Mouse (Mus musculus): ENCODE data around the gene Zfr.
A peak's percentile ranks its signal among the peaks of the same experiment; 100 is the strongest.
"Not testable (repeated sequence)": the region's sequence is repeated elsewhere in the genome, so short reads cannot be mapped to it uniquely, and the experiment has no call there.

The Zfr gene

GRCm38 (mm10) chr15:12108200-12108599, 9.4 kb upstream of the Zfr start:
- DNase-seq = no peak

GRCm38 (mm10) chr15:12108922-12109321, 8.7 kb upstream of the Zfr start:
- not testable (repeated sequence) for DNase-seq

GRCm38 (mm10) chr15:12111232-12111631, 6.4 kb upstream of the Zfr start:
- no peak for DNase-seq

- DNase-seq = no peak
Measured at GRCm38 (mm10) chr15:12113411-12113810, 4.2 kb upstream of the Zfr start.

- no peak for DNase-seq
Measured at GRCm38 (mm10) chr15:12114546-12114945, 3.1 kb upstream of the Zfr start.

GRCm38 (mm10) chr15:12115722-12116230, 1.9 kb upstream of the Zfr start:
- DNase-seq = no peak

- peak in 1 of 2 experiments; percentile 77 for DNase-seq
Measured at GRCm38 (mm10) chr15:12118093-12118431, 431 bp downstream of the Zfr start.

- peak; percentile 57 to 65 for DNase-seq
Measured at GRCm38 (mm10) chr15:12118432-12119128, 949 bp downstream of the Zfr start.

- no peak for DNase-seq
Measured at GRCm38 (mm10) chr15:12119129-12119466, 1.5 kb downstream of the Zfr start.

GRCm38 (mm10) chr15:12124913-12125312, 7.3 kb downstream of the Zfr start:
- DNase-seq = no peak

- not testable (repeated sequence) for DNase-seq
Measured at GRCm38 (mm10) chr15:12130871-12131270, 13.2 kb downstream of the Zfr start.

GRCm38 (mm10) chr15:12134546-12134945, 16.9 kb downstream of the Zfr start:
- no peak for DNase-seq

GRCm38 (mm10) chr15:12135368-12135767, 17.7 kb downstream of the Zfr start:
- DNase-seq = peak; percentile 43 to 51

GRCm38 (mm10) chr15:12136371-12136770, 18.7 kb downstream of the Zfr start:
- DNase-seq = peak in 1 of 2 experiments; percentile 10

- DNase-seq = no peak
Measured at GRCm38 (mm10) chr15:12140985-12141729, 23.5 kb downstream of the Zfr start.

- no peak for DNase-seq
Measured at GRCm38 (mm10) chr15:12147423-12147822, 29.8 kb downstream of the Zfr start.

GRCm38 (mm10) chr15:12149501-12149900, 31.9 kb downstream of the Zfr start:
- no peak for DNase-seq

GRCm38 (mm10) chr15:12153747-12154146, 36.1 kb downstream of the Zfr start:
- peak in 1 of 2 experiments; percentile 22 for DNase-seq

- peak in 1 of 2 experiments; percentile 45 for DNase-seq
Measured at GRCm38 (mm10) chr15:12178126-12178525, 60.5 kb downstream of the Zfr start.

GRCm38 (mm10) chr15:12181181-12181805, 63.7 kb downstream of the Zfr start:
- DNase-seq = not testable (repeated sequence)

GRCm38 (mm10) chr15:12193880-12194816, 76.5 kb downstream of the Zfr start:
- DNase-seq = no peak
